Mouse (Mus musculus): ENCODE results near the gene Spint3. TPM values are rescaled to one million over a fixed set of nuclear protein-coding genes. Genes with fewer than 3 reads are reported as not detected.

Spint3 gene
- polyA plus RNA-seq, 1 experiment from 2014 or later, result not detected

- ATAC-seq (ENCODE audit: low read depth), result peak; percentile 57; the same call in 1 of the 2 replicates
- no peaks in the 10 kb centered on the region; the same call in 1 of the 2 replicates for H3K4me1 ChIP-seq (replicated peaks; ENCODE audit: control insufficient read depth, insufficient read depth, low read length)
- no peaks in the 10 kb centered on the region for H3K27me3 ChIP-seq (ENCODE audit: control insufficient read depth, insufficient read depth, low read depth, low read length)
- H3K9me3 ChIP-seq (ENCODE audit: control insufficient read depth, low read length), result no peaks in the 10 kb centered on the region
- H3K9ac ChIP-seq (ENCODE audit: low read length), result no peak overlapping the region
- no peak overlapping the region for H3K4me3 ChIP-seq (ENCODE audit: low read length)
- H3K27ac ChIP-seq (ENCODE audit: low read length), result peak overlapping the region; percentile 49; the same call in 1 of the 2 replicates
- H3K36me3 ChIP-seq (ENCODE audit: control insufficient read depth, insufficient read depth, low read length), result no peaks in the 10 kb centered on the region
- H3K4me2 ChIP-seq (ENCODE audit: low read depth, low read length), result peak overlapping the region; percentile 25
- WGBS, result 14% methylated on average over 11 of the region's 11 CpGs
These were observed 51.4 kb downstream of the Spint3 start for GRCm38 (mm10) chr2:164521841-164522240.

- H3K4me1 ChIP-seq (replicated peaks; ENCODE audit: control insufficient read depth, insufficient read depth, low read length), result peaks cover 2% of the 10 kb centered on the region; the same call in 1 of the 2 replicates
- H3K4me2 ChIP-seq (ENCODE audit: low read depth, low read length), result no peak overlapping the region
- 0 out of 2 replicates have a peak, but pooled peaks cover 3% of the 10 kb centered on the region for H3K9me3 ChIP-seq (ENCODE audit: control insufficient read depth, low read length)
- ATAC-seq (ENCODE audit: low read depth), result peak; percentile 69
- no peak overlapping the region for H3K9ac ChIP-seq (ENCODE audit: low read length)
- WGBS, result 15% methylated on average over 3 of the region's 3 CpGs
- no peak overlapping the region for H3K4me3 ChIP-seq (ENCODE audit: low read length)
- H3K27ac ChIP-seq (ENCODE audit: low read length), result no peak overlapping the region
- no peaks in the 10 kb centered on the region for H3K27me3 ChIP-seq (ENCODE audit: control insufficient read depth, insufficient read depth, low read depth, low read length)
- H3K36me3 ChIP-seq (ENCODE audit: control insufficient read depth, insufficient read depth, low read length), result no peaks in the 10 kb centered on the region
These were observed 52.5 kb downstream of the Spint3 start for GRCm38 (mm10) chr2:164520782-164521181.

Other genes starting within 250 kb of the Spint3 start
- not detected in 2 replicates for gene Svs5, start 240.7 kb downstream of the Spint3 start, polyA plus RNA-seq (2015; fragmentation: Nextera tagmentation; extraction: Ambion mirVana)
- 1.8 and 2.8 TPM in 2 replicates for gene Slpi, start 184.4 kb downstream of the Spint3 start, polyA plus RNA-seq (2015; fragmentation: Nextera tagmentation; extraction: Ambion mirVana)
- gene Rbpjl, start 170.3 kb downstream of the Spint3 start, polyA plus RNA-seq (2015; fragmentation: Nextera tagmentation; extraction: Ambion mirVana), result 16.8 and 21.9 TPM in 2 replicates
- gene Matn4, start 168.3 kb downstream of the Spint3 start, polyA plus RNA-seq (2015; fragmentation: Nextera tagmentation; extraction: Ambion mirVana), result 46.8 and 54.9 TPM in 2 replicates
- gene Sdc4, start 129.6 kb downstream of the Spint3 start, polyA plus RNA-seq (2015; fragmentation: Nextera tagmentation; extraction: Ambion mirVana), result 226 and 247 TPM in 2 replicates
- 59.9 and 62.3 TPM in 2 replicates for gene Sys1, start 116.5 kb downstream of the Spint3 start, polyA plus RNA-seq (2015; fragmentation: Nextera tagmentation; extraction: Ambion mirVana)
- 7.9 and 15.2 TPM in 2 replicates for gene Gm20458, start 112.5 kb downstream of the Spint3 start, polyA plus RNA-seq (2015; fragmentation: Nextera tagmentation; extraction: Ambion mirVana)
- gene Trp53tg5, start 99.7 kb downstream of the Spint3 start, polyA plus RNA-seq (2015; fragmentation: Nextera tagmentation; extraction: Ambion mirVana), result not detected in 2 replicates
- 13.0 and 23.4 TPM in 2 replicates for gene Dbndd2, start 87.4 kb downstream of the Spint3 start, polyA plus RNA-seq (2015; fragmentation: Nextera tagmentation; extraction: Ambion mirVana)
- gene Pigt, start 75.9 kb downstream of the Spint3 start, polyA plus RNA-seq (2015; fragmentation: Nextera tagmentation; extraction: Ambion mirVana), result 62.0 and 63.2 TPM in 2 replicates
- 486 and 558 TPM in 2 replicates for gene Wfdc2, start 11.0 kb downstream of the Spint3 start, polyA plus RNA-seq (2015; fragmentation: Nextera tagmentation; extraction: Ambion mirVana)
- 0.92 and 1.4 TPM in 2 replicates for gene Wfdc6a, start 12.0 kb upstream of the Spint3 start, polyA plus RNA-seq (2015; fragmentation: Nextera tagmentation; extraction: Ambion mirVana)
- gene Eppin, start 20.1 kb upstream of the Spint3 start, polyA plus RNA-seq (2015; fragmentation: Nextera tagmentation; extraction: Ambion mirVana), result not detected in 2 replicates
- not detected in 2 replicates for gene Wfdc6b, start 40.1 kb upstream of the Spint3 start, polyA plus RNA-seq (2015; fragmentation: Nextera tagmentation; extraction: Ambion mirVana)
- gene Wfdc8, start 40.2 kb upstream of the Spint3 start, polyA plus RNA-seq (2015; fragmentation: Nextera tagmentation; extraction: Ambion mirVana), result not detected in 2 replicates
- gene Wfdc16, start 65.3 kb upstream of the Spint3 start, polyA plus RNA-seq (2015; fragmentation: Nextera tagmentation; extraction: Ambion mirVana), result not detected in 2 replicates
- 0.50 TPM in 1 of 2 replicates, not detected in the other for gene Wfdc10, start 82.6 kb upstream of the Spint3 start, polyA plus RNA-seq (2015; fragmentation: Nextera tagmentation; extraction: Ambion mirVana)
- gene Wfdc9, start 83.1 kb upstream of the Spint3 start, polyA plus RNA-seq (2015; fragmentation: Nextera tagmentation; extraction: Ambion mirVana), result not detected in 2 replicates
- not detected in 2 replicates for gene Wfdc11, start 100.6 kb upstream of the Spint3 start, polyA plus RNA-seq (2015; fragmentation: Nextera tagmentation; extraction: Ambion mirVana)
- 0.20 and 0.46 TPM in 2 replicates for gene Wfdc13, start 111.6 kb upstream of the Spint3 start, polyA plus RNA-seq (2015; fragmentation: Nextera tagmentation; extraction: Ambion mirVana)
- gene Spint4, start 125.0 kb upstream of the Spint3 start, polyA plus RNA-seq (2015; fragmentation: Nextera tagmentation; extraction: Ambion mirVana), result not detected in 2 replicates
- not detected in 2 replicates for gene Spint5, start 141.8 kb upstream of the Spint3 start, polyA plus RNA-seq (2015; fragmentation: Nextera tagmentation; extraction: Ambion mirVana)
- 2.0 and 2.9 TPM in 2 replicates for gene Wfdc3, start 172.5 kb upstream of the Spint3 start, polyA plus RNA-seq (2015; fragmentation: Nextera tagmentation; extraction: Ambion mirVana)
- gene Dnttip1, start 172.5 kb upstream of the Spint3 start, polyA plus RNA-seq (2015; fragmentation: Nextera tagmentation; extraction: Ambion mirVana), result 61.3 and 71.9 TPM in 2 replicates
- 494 and 533 TPM in 2 replicates for gene Ube2c, start 196.4 kb upstream of the Spint3 start, polyA plus RNA-seq (2015; fragmentation: Nextera tagmentation; extraction: Ambion mirVana)
- gene Tnnc2, start 206.5 kb upstream of the Spint3 start, polyA plus RNA-seq (2015; fragmentation: Nextera tagmentation; extraction: Ambion mirVana), result 27.9 and 94.5 TPM in 2 replicates
- 23.9 and 30.6 TPM in 2 replicates for gene Snx21, start 212.4 kb upstream of the Spint3 start, polyA plus RNA-seq (2015; fragmentation: Nextera tagmentation; extraction: Ambion mirVana)
- gene Acot8, start 231.4 kb upstream of the Spint3 start, polyA plus RNA-seq (2015; fragmentation: Nextera tagmentation; extraction: Ambion mirVana), result 21.9 and 24.5 TPM in 2 replicates
- 7.9 and 8.9 TPM in 2 replicates for gene Zswim3, start 231.6 kb upstream of the Spint3 start, polyA plus RNA-seq (2015; fragmentation: Nextera tagmentation; extraction: Ambion mirVana)
- 16.6 and 16.9 TPM in 2 replicates for gene Zswim1, start 249.2 kb upstream of the Spint3 start, polyA plus RNA-seq (2015; fragmentation: Nextera tagmentation; extraction: Ambion mirVana)

Measured in lung, embryonic 16.5 days (tissue).